In genomic region chr2:157095005-157095755, GRCm38 (mm10) we compare ENCODE assay signal across 8 mouse cellular contexts. TPM values are rescaled to one million over a fixed set of nuclear protein-coding genes. Genes with fewer than 3 reads are reported as not detected.
DNase-seq lines count a peak whose midpoint lies in the region; ATAC-seq lines count a peak whose summit lies in the region.

No protein-coding gene starts in this region.

- ATAC-seq in heart, embryonic 11.5 days (replicated peaks; ENCODE audit: insufficient number of reproducible peaks, low FRiP score, low TSS enrichment) = no peak

- H3K4me1 ChIP-seq in heart, embryonic 11.5 days (ENCODE audit: control insufficient read depth, insufficient read depth, low read length) = peaks cover 10% of the 10 kb centered on the region; the same call in 1 of the 2 replicates
- peaks cover 22% of the 10 kb centered on the region for H3K4me1 ChIP-seq in heart, embryonic 10.5 days

- H3K4me3 ChIP-seq in heart, embryonic 11.5 days (ENCODE audit: low read depth, low read length) = no peak overlapping the region
- no peak overlapping the region for H3K4me3 ChIP-seq in heart, embryonic 10.5 days

- H3K27me3 ChIP-seq in heart, embryonic 11.5 days (ENCODE audit: control insufficient read depth, insufficient read depth, low read length) = no peaks in the 10 kb centered on the region; the same call in 1 of the 2 replicates
- peaks cover 11% of the 10 kb centered on the region; the same call in 1 of the 2 replicates for H3K27me3 ChIP-seq in heart, embryonic 10.5 days (ENCODE audit: insufficient read depth, poor library complexity, severe bottlenecking)

- H3K9me3 ChIP-seq in heart, embryonic 11.5 days (replicated peaks; ENCODE audit: control insufficient read depth, low read length) = no peaks in the 10 kb centered on the region
- H3K9me3 ChIP-seq in heart, embryonic 10.5 days = no peaks in the 10 kb centered on the region

- DNase-seq in heart, adult 18-20 months = peak; percentile 71 to 91
- DNase-seq in adrenal gland, adult 8-10 months = peak; percentile 41
- peak; percentile 80 for DNase-seq in embryo, embryonic 11 days
- no peak for DNase-seq in heart, embryonic 10.5 days (ENCODE audit: low spot score)
- peak; percentile 87 for DNase-seq in kidney, postnatal 4 days
- DNase-seq in lung, postnatal 25 days (ENCODE audit: low spot score) = peak; percentile 75
- DNase-seq in right cerebral cortex, postnatal 10 days (ENCODE audit: low spot score in 2 of 2) = peak; percentile 72 to 85

- H3K27ac ChIP-seq in heart, embryonic 11.5 days (ENCODE audit: low read depth, low read length) = no peak overlapping the region
- peak overlapping the region; percentile 9; the same call in 1 of the 2 replicates for H3K27ac ChIP-seq in heart, embryonic 10.5 days

- 57% methylated on average over 9 of the region's 9 CpGs for WGBS in heart, embryonic 11.5 days (ENCODE audit: insufficient replicate concordance)
- 58% methylated on average over 9 of the region's 9 CpGs for WGBS in heart, embryonic 10.5 days

- H3K9ac ChIP-seq in heart, embryonic 11.5 days (ENCODE audit: low read depth, low read length) = no peak overlapping the region

- H3K4me2 ChIP-seq in heart, embryonic 11.5 days = no peak overlapping the region

- no peaks in the 10 kb centered on the region for H3K36me3 ChIP-seq in heart, embryonic 11.5 days (ENCODE audit: control insufficient read depth, insufficient read depth, low read length)
- H3K36me3 ChIP-seq in heart, embryonic 10.5 days = peaks cover 21% of the 10 kb centered on the region

RNA-seq across cellular contexts. Expression of gene Tldc2, which starts 8.3 kb away (rescaled TPM):
- total RNA-seq in heart, adult 18-20 months (2021) = not detected
- polyA plus RNA-seq in heart, embryonic 11.5 days (2014; fragmentation: Nextera tagmentation; extraction: Ambion mirVana) = 0.26 TPM in 1 of 2 replicates, not detected in the other
- not detected for total RNA-seq in adrenal gland, adult 8-10 months (2022)
- polyA plus RNA-seq in heart, embryonic 10.5 days (2016; fragmentation: Nextera tagmentation; extraction: Ambion mirVana) = not detected in 2 replicates

RNA-seq across cellular contexts. Expression of gene Soga1, which starts 16.1 kb away (rescaled TPM):
- 10 to 100 TPM; 10.4 to 11.0 TPM for total RNA-seq in heart, adult 18-20 months (2021)
- 3.4 and 3.6 TPM in 2 replicates for polyA plus RNA-seq in heart, embryonic 11.5 days (2014; fragmentation: Nextera tagmentation; extraction: Ambion mirVana)
- 10 to 100 TPM; 38.6 to 50.0 (median 46.5) TPM for total RNA-seq in adrenal gland, adult 8-10 months (2022)
- polyA plus RNA-seq in heart, embryonic 10.5 days (2016; fragmentation: Nextera tagmentation; extraction: Ambion mirVana) = 2.2 and 3.9 TPM in 2 replicates

RNA-seq across cellular contexts. Expression of gene Samhd1, which starts 39.9 kb away (rescaled TPM):
- total RNA-seq in heart, adult 18-20 months (2021) = 10 to 100 TPM; 21.7 to 26.3 TPM
- polyA plus RNA-seq in heart, embryonic 11.5 days (2014; fragmentation: Nextera tagmentation; extraction: Ambion mirVana) = 20.7 and 26.4 TPM in 2 replicates
- 10 to 100 TPM; 22.4 to 38.9 (median 31.0) TPM for total RNA-seq in adrenal gland, adult 8-10 months (2022)
- 20.3 and 26.6 TPM in 2 replicates for polyA plus RNA-seq in heart, embryonic 10.5 days (2016; fragmentation: Nextera tagmentation; extraction: Ambion mirVana)
